14 mouse cellular contexts compared by ENCODE assay signal in genomic region chr12:78777916-78778315, GRCm38 (mm10). TPM values are rescaled to one million over a fixed set of nuclear protein-coding genes. Genes with fewer than 3 reads are reported as not detected.
A peak's percentile ranks its signal among the peaks of the same experiment; 100 is the strongest.
DNase-seq lines count a peak whose midpoint lies in the region; ATAC-seq and TF ChIP-seq lines count a peak whose summit lies in the region.
"Had no signal": no experiment of that assay in that cellular context is flagged by ENCODE, and none has a peak within 500 bp of the region (broad histone marks: within the 10 kb centered on the region; RNA-seq: fewer than 3 reads in every experiment).

No protein-coding gene starts in this region.

- H3K9ac ChIP-seq in kidney, postnatal 0 days (ENCODE audit: low read depth, low read length), result no peak overlapping the region
- H3K9ac ChIP-seq in kidney, embryonic 14.5 days (ENCODE audit: low read depth, low read length), result no peak overlapping the region
- H3K9ac ChIP-seq in forebrain, embryonic 12.5 days, result no peak overlapping the region

- H3K36me3 ChIP-seq in kidney, postnatal 0 days (ENCODE audit: insufficient read depth, low read length), result no peaks in the 10 kb centered on the region
- H3K36me3 ChIP-seq in kidney, embryonic 14.5 days (ENCODE audit: control insufficient read depth, insufficient read depth, low read length), result no peaks in the 10 kb centered on the region
- H3K36me3 ChIP-seq in forebrain, embryonic 12.5 days (replicated peaks), result no peaks in the 10 kb centered on the region

- no peak overlapping the region for H3K4me3 ChIP-seq in kidney, postnatal 0 days (replicated peaks; ENCODE audit: low read depth, low read length)
- no peak overlapping the region for H3K4me3 ChIP-seq in kidney, embryonic 14.5 days (ENCODE audit: low read length)
- no peak overlapping the region for H3K4me3 ChIP-seq in forebrain, embryonic 12.5 days (replicated peaks)
- H3K4me3 ChIP-seq: gastrocnemius, adult 2 months; heart, adult 2 months; megakaryocyte, embryonic 14.5 days had no signal

- no peaks in the 10 kb centered on the region for H3K4me1 ChIP-seq in kidney, postnatal 0 days (replicated peaks; ENCODE audit: insufficient read depth, low read length)
- H3K4me1 ChIP-seq in kidney, embryonic 14.5 days (ENCODE audit: control insufficient read depth, insufficient read depth, low read length), result no peaks in the 10 kb centered on the region
- H3K4me1 ChIP-seq in forebrain, embryonic 12.5 days, result peaks cover 19% of the 10 kb centered on the region

- in situ Hi-C loops in Patski (cut with MboI; ENCODE audit: low pct_unique_long_range_greater_than_20kb), result no loop called here

- 0 out of 2 replicates have a peak overlapping the region, but pooled peaks have one; percentile 23 for H3K4me2 ChIP-seq in kidney, postnatal 0 days (ENCODE audit: low read length)
- H3K4me2 ChIP-seq in kidney, embryonic 14.5 days (replicated peaks; ENCODE audit: low read depth, low read length), result no peak overlapping the region
- H3K4me2 ChIP-seq in forebrain, embryonic 12.5 days, result no peak overlapping the region

- no peaks in the 10 kb centered on the region for H3K9me3 ChIP-seq in kidney, postnatal 0 days (replicated peaks; ENCODE audit: low read length)
- no peaks in the 10 kb centered on the region for H3K9me3 ChIP-seq in kidney, embryonic 14.5 days (ENCODE audit: control insufficient read depth, low read length)
- no peaks in the 10 kb centered on the region for H3K9me3 ChIP-seq in forebrain, embryonic 12.5 days
- H3K9me3 ChIP-seq: megakaryocyte, embryonic 14.5 days had no signal

- H3K27ac ChIP-seq in kidney, postnatal 0 days, result no peak overlapping the region
- H3K27ac ChIP-seq in kidney, embryonic 14.5 days (ENCODE audit: low read depth, low read length), result no peak overlapping the region
- H3K27ac ChIP-seq in forebrain, embryonic 12.5 days, result peak overlapping the region; percentile 31; the same call in 1 of the 2 replicates
- H3K27ac ChIP-seq: gastrocnemius, adult 2 months; heart, adult 2 months had no signal

- no peak for ATAC-seq in kidney, postnatal 0 days (replicated peaks; ENCODE audit: low FRiP score, low read depth)
- ATAC-seq in kidney, embryonic 14.5 days (ENCODE audit: low FRiP score, low TSS enrichment), result no peak
- ATAC-seq in Patski, result peak; percentile 29
- 0 out of 2 replicates have a peak, but pooled peaks have one; percentile 30 for ATAC-seq in forebrain, embryonic 12.5 days (ENCODE audit: low FRiP score)

- POLR2A ChIA-PET in Patski (lab: Charles Lee), result interaction anchor here (0.6 kb wide), 2 partner anchors 13 to 354 kb away, joined by 3 to 7 read pairs; no protein-coding TSS in a partner anchor

- CTCF ChIA-PET in Patski (lab: Charles Lee), result interaction anchor here (1.1 to 1.2 kb wide), 3 partner anchors 11 to 27 kb away, joined by 3 to 4 read pairs (median 3); no protein-coding TSS in a partner anchor

- no peak for TF ChIP-seq CTCF in kidney, postnatal 0 days (IDR thresholded peaks at IDR 0.05; ENCODE audit: low read depth)
- no peak for TF ChIP-seq CTCF in Patski (IDR thresholded peaks at IDR 0.05)

- no peaks in the 10 kb centered on the region for H3K27me3 ChIP-seq in kidney, postnatal 0 days (ENCODE audit: insufficient read depth, low read length)
- H3K27me3 ChIP-seq in kidney, embryonic 14.5 days (ENCODE audit: control insufficient read depth, insufficient read depth, low read length), result no peaks in the 10 kb centered on the region
- H3K27me3 ChIP-seq in Patski, result no peaks in the 10 kb centered on the region
- H3K27me3 ChIP-seq in forebrain, embryonic 12.5 days, result no peaks in the 10 kb centered on the region
- H3K27me3 ChIP-seq: megakaryocyte, embryonic 14.5 days had no signal

- DNase-seq in kidney, postnatal 0 days (ENCODE audit: low spot score), result no peak
- no peak for DNase-seq in Patski (ENCODE audit: low read depth, low spot score)
- peak; percentile 39 for DNase-seq in mesoderm, embryonic 11.5 days (ENCODE audit: low read depth, low spot score)
- no peak for DNase-seq in cerebellum, postnatal 4 days (ENCODE audit: low spot score in 2 of 2)
- no peak for DNase-seq in B cell, adult 2 months
- DNase-seq in thymus, adult 18-20 months, result no peak
- DNase-seq: cerebellum, postnatal 14 days; gastrocnemius, adult 2 months; heart, adult 2 months; heart, postnatal 14 days; kidney, adult 8-10 months had no signal

- 22% methylated on average over 2 of the region's 2 CpGs for WGBS in kidney, postnatal 0 days
- WGBS in kidney, embryonic 14.5 days, result 28% methylated on average over 2 of the region's 2 CpGs
- 5% methylated on average over 2 of the region's 2 CpGs for WGBS in forebrain, embryonic 12.5 days

RNA-seq across cellular contexts. Expression of gene Mpp5, which starts 29.2 kb away (rescaled TPM):
- 28.5 and 31.6 TPM in 2 replicates for polyA plus RNA-seq in kidney, postnatal 0 days (2015; fragmentation: Nextera tagmentation; extraction: Ambion mirVana)
- polyA plus RNA-seq in kidney, embryonic 14.5 days (2014; fragmentation: Nextera tagmentation; extraction: Ambion mirVana), result 21.9 and 23.1 TPM in 2 replicates
- polyA plus RNA-seq in Patski (2021), result 33.6 TPM
- polyA plus RNA-seq in forebrain, embryonic 12.5 days (2016; fragmentation: Nextera tagmentation; extraction: Ambion mirVana), result 26.2 and 30.3 TPM in 2 replicates

Comparison
In these comparisons a context has a peak if more than half of its experiments do, and no peak if none do; other contexts are left out.
1. ATAC-seq: peak in Patski (single experiment) and forebrain, embryonic 12.5 days (single experiment); none in kidney, postnatal 0 days (single experiment) and kidney, embryonic 14.5 days (single experiment).